Mouse (Mus musculus) kidney, adult 2 months (tissue): Measurements from ENCODE around the gene Ttc3. TPM values are rescaled to one million over a fixed set of nuclear protein-coding genes. Genes with fewer than 3 reads are reported as not detected.

Source experiments
- DNase-seq: peaks from one replicate; pipeline ENCODE4 v3.0.0; 2021
- H3K27ac ChIP-seq: fragments of 200-500 bp; 2 replicates; pipeline ENCODE4 v1.5.1; 2012; ENCODE audit warnings: low read depth, low read length, control low read depth, inconsistent platforms; ENCODE audit not compliant: insufficient read depth
- H3K27me3 ChIP-seq: fragments of 200-500 bp; replicated peaks from 2 replicates; pipeline ENCODE4 v1.6.1; 2012; ENCODE audit warnings: mild to moderate bottlenecking, moderate library complexity, low read length, inconsistent platforms; ENCODE audit not compliant: control insufficient read depth, insufficient read depth
- H3K36me3 ChIP-seq: fragments of 200-500 bp; 2 replicates; pipeline ENCODE4 v1.6.1; 2012; ENCODE audit warnings: mild to moderate bottlenecking, moderate library complexity, low read length, inconsistent platforms; ENCODE audit not compliant: control insufficient read depth, insufficient read depth
- H3K4me1 ChIP-seq: fragments of 200-500 bp; 2 replicates; pipeline ENCODE4 v1.6.1; 2011; ENCODE audit warnings: low read length; ENCODE audit not compliant: control insufficient read depth, insufficient read depth
- H3K4me3 ChIP-seq: fragments of 200-500 bp; 2 replicates; pipeline ENCODE4 v1.5.1; 2011; ENCODE audit warnings: mild to moderate bottlenecking, low read depth, low read length, control low read depth; ENCODE audit not compliant: insufficient read depth
- CTCF ChIP-seq: fragments of 200-500 bp; conservative IDR thresholded peaks from 2 replicates; pipeline ENCODE4 v1.5.1; 2011; ENCODE audit warnings: low read depth, mild to moderate bottlenecking, control low read depth, low read length, moderate library complexity, mixed read lengths; ENCODE audit not compliant: insufficient read depth, insufficient read length
- POLR2A ChIP-seq: fragments of 200-500 bp; IDR thresholded peaks from one replicate; pipeline ENCODE4 v1.6.1; 2011; ENCODE audit warnings: low read depth, low read length, control low read depth
- WGBS: fragments of 180-500 bp; shearing (Covaris S2); methylation state at CpG from one replicate; pipeline ENCODE4 v1.1.7; 2018; 5-methylcytosine and 5-hydroxymethylcytosine counted together
- polyA plus RNA-seq: library from polyadenylated mRNA; depleted of rRNA; stranded (reverse); fragments of >200 nt; gene quantifications from 2 replicates; pipeline ENCODE4 v1.2.3, GENCODE M21; 2012

Gene Ttc3
- polyA plus RNA-seq, 1 experiment, result 22.2 TPM

- DNase-seq, result no peak
- 79% methylated on average over 8 of the region's 8 CpGs for WGBS
- no peak overlapping the region for H3K4me3 ChIP-seq
- TF ChIP-seq POLR2A, result no peak
- TF ChIP-seq CTCF, result no peak
- H3K36me3 ChIP-seq, result peaks cover 14% of the 10 kb centered on the region
- no peak overlapping the region for H3K27ac ChIP-seq
- no peaks in the 10 kb centered on the region for H3K4me1 ChIP-seq
- no peaks in the 10 kb centered on the region for H3K27me3 ChIP-seq
These were observed 65.2 kb downstream of the Ttc3 start for GRCm38 (mm10) chr16:94435495-94436234.

GRCm38 (mm10) chr16:94436801-94437200 lies 66.4 kb downstream of the Ttc3 start:
- Histone ChIP-seq H3K36me3 (peaks cover 14% of the 10 kb centered on the region), H3K27ac (no peak overlapping the region), H3K4me3 (no peak overlapping the region), H3K4me1 (no peaks in the 10 kb centered on the region), H3K27me3 (no peaks in the 10 kb centered on the region)
- 75% methylated on average over 2 of the region's 2 CpGs for WGBS
- TF ChIP-seq POLR2A, result no peak
- TF ChIP-seq CTCF, result no peak
- no peak for DNase-seq

- TF ChIP-seq POLR2A, result no peak
- TF ChIP-seq CTCF, result no peak
- Histone ChIP-seq H3K36me3 (peaks cover 16% of the 10 kb centered on the region), H3K4me3 (no peak overlapping the region), H3K4me1 (no peaks in the 10 kb centered on the region), H3K27me3 (no peaks in the 10 kb centered on the region), H3K27ac (no peak overlapping the region)
- DNase-seq, result no peak
- WGBS, result 80% methylated on average over 2 of the region's 2 CpGs
These were observed 70.9 kb downstream of the Ttc3 start for GRCm38 (mm10) chr16:94441361-94441760.

GRCm38 (mm10) chr16:94449151-94449550 lies 78.7 kb downstream of the Ttc3 start:
- H3K4me3 ChIP-seq, result no peak overlapping the region
- H3K4me1 ChIP-seq, result peaks cover 4% of the 10 kb centered on the region; the same call in 1 of the 2 replicates
- TF ChIP-seq POLR2A (no peak), CTCF (peak; percentile 51)
- no peak overlapping the region for H3K27ac ChIP-seq
- 71% methylated on average over 8 of the region's 8 CpGs for WGBS
- H3K27me3 ChIP-seq, result no peaks in the 10 kb centered on the region
- DNase-seq, result no peak
- H3K36me3 ChIP-seq, result peaks cover 1% of the 10 kb centered on the region; the same call in 1 of the 2 replicates

GRCm38 (mm10) chr16:94449632-94450031 lies 79.2 kb downstream of the Ttc3 start:
- Histone ChIP-seq H3K27ac (no peak overlapping the region), H3K27me3 (no peaks in the 10 kb centered on the region), H3K4me1 (peaks cover 4% of the 10 kb centered on the region; the same call in 1 of the 2 replicates), H3K4me3 (no peak overlapping the region), H3K36me3 (peaks cover 3% of the 10 kb centered on the region)
- DNase-seq, result no peak
- TF ChIP-seq CTCF (no peak), POLR2A (no peak)
- WGBS, result 92% methylated on average over 7 of the region's 7 CpGs

- 64% methylated on average over 11 of the region's 11 CpGs for WGBS
- peaks cover 4% of the 10 kb centered on the region; the same call in 1 of the 2 replicates for H3K4me1 ChIP-seq
- no peak overlapping the region for H3K27ac ChIP-seq
- TF ChIP-seq CTCF, result no peak
- no peak for TF ChIP-seq POLR2A
- no peaks in the 10 kb centered on the region for H3K27me3 ChIP-seq
- no peak overlapping the region for H3K4me3 ChIP-seq
- DNase-seq, result peak; percentile 38
- H3K36me3 ChIP-seq, result peaks cover 8% of the 10 kb centered on the region
These were observed 81.4 kb downstream of the Ttc3 start for GRCm38 (mm10) chr16:94451545-94452488.

- no peak for TF ChIP-seq CTCF
- no peak for TF ChIP-seq POLR2A
- peak; percentile 25 for DNase-seq
- Histone ChIP-seq H3K36me3 (peaks cover 10% of the 10 kb centered on the region), H3K4me3 (no peak overlapping the region), H3K4me1 (peaks cover 4% of the 10 kb centered on the region; the same call in 1 of the 2 replicates), H3K27ac (no peak overlapping the region), H3K27me3 (no peaks in the 10 kb centered on the region)
- WGBS, result 36% methylated on average over 4 of the region's 4 CpGs
These were observed 82.3 kb downstream of the Ttc3 start for GRCm38 (mm10) chr16:94452768-94453167.
